Mouse (Mus musculus) ES-Bruce4 (cell line): Measurements from ENCODE around the gene Mef2c. TPM values are rescaled to one million over a fixed set of nuclear protein-coding genes. Genes with fewer than 3 reads are reported as not detected.

Experiments
- H3K27ac ChIP-seq: 2 replicates; pipeline ENCODE4 v1.5.1; 2012; ENCODE audit warnings: low read length, inconsistent platforms; ENCODE audit not compliant: insufficient read depth
- H3K27me3 ChIP-seq: 2 replicates; pipeline ENCODE4 v1.6.1; 2012; ENCODE audit warnings: mild to moderate bottlenecking, low read length, inconsistent platforms; ENCODE audit not compliant: control insufficient read depth, poor library complexity, insufficient read depth, severe bottlenecking
- H3K36me3 ChIP-seq: 2 replicates; pipeline ENCODE4 v1.6.1; 2012; ENCODE audit warnings: inconsistent platforms, mild to moderate bottlenecking, low read length, moderate library complexity; ENCODE audit not compliant: control insufficient read depth, poor library complexity, insufficient read depth, severe bottlenecking
- H3K4me1 ChIP-seq: one replicate; pipeline ENCODE4 v1.8.1; 2011; ENCODE audit warnings: low read length; ENCODE audit not compliant: control insufficient read depth, insufficient read depth
- H3K4me3 ChIP-seq: 2 replicates; pipeline ENCODE4 v1.5.1; 2011; ENCODE audit warnings: low read depth, mild to moderate bottlenecking, low read length
- H3K9ac ChIP-seq: 2 replicates; pipeline ENCODE4 v1.6.1; 2012; ENCODE audit warnings: low read depth, mild to moderate bottlenecking, inconsistent platforms; ENCODE audit not compliant: poor library complexity, severe bottlenecking
- H3K9me3 ChIP-seq: replicated peaks from 2 replicates; pipeline ENCODE4 v1.6.1; 2012; ENCODE audit warnings: mild to moderate bottlenecking, low read length, inconsistent platforms; ENCODE audit not compliant: control insufficient read depth, poor library complexity, insufficient read depth, severe bottlenecking
- CTCF ChIP-seq: IDR thresholded peaks from one replicate; pipeline ENCODE4 v1.8.1; 2011; ENCODE audit warnings: low read depth, low read length
- EP300 ChIP-seq: IDR thresholded peaks from 2 replicates; pipeline ENCODE4 v1.6.1; 2011; ENCODE audit warnings: low read depth, low read length; ENCODE audit not compliant: insufficient read depth
- POLR2A ChIP-seq: IDR thresholded peaks from one replicate; pipeline ENCODE4 v1.8.1; 2011; ENCODE audit warnings: low read length; ENCODE audit not compliant: insufficient read depth
- polyA plus RNA-seq: library from polyadenylated mRNA; stranded (reverse); fragments of >200 nt; gene quantifications from 2 replicates; pipeline ENCODE4 v1.2.4, GENCODE M21; 2011; ENCODE audit warnings: low read depth; ENCODE audit not compliant: missing spikeins, insufficient read depth, insufficient read length

The Mef2c gene
- polyA plus RNA-seq, 1 experiment: not detected

- Histone ChIP-seq H3K27ac (no peak overlapping the region), H3K27me3 (no peaks in the 10 kb centered on the region), H3K36me3 (no peaks in the 10 kb centered on the region), H3K4me1 (no peaks in the 10 kb centered on the region), H3K9me3 (no peaks in the 10 kb centered on the region), H3K4me3 (no peak overlapping the region), H3K9ac (no peak overlapping the region)
- no peak for TF ChIP-seq POLR2A
These were observed 146.1 kb downstream of the Mef2c start for GRCm38 (mm10) chr13:83649795-83650476.

- Histone ChIP-seq H3K4me3 (no peak overlapping the region), H3K27me3 (no peaks in the 10 kb centered on the region), H3K36me3 (no peaks in the 10 kb centered on the region), H3K27ac (no peak overlapping the region), H3K4me1 (no peaks in the 10 kb centered on the region), H3K9me3 (no peaks in the 10 kb centered on the region), H3K9ac (no peak overlapping the region)
- TF ChIP-seq CTCF (no peak), EP300 (no peak)
These were observed 147.0 kb downstream of the Mef2c start for GRCm38 (mm10) chr13:83650807-83651206.

- Histone ChIP-seq H3K9ac (no peak overlapping the region), H3K9me3 (no peaks in the 10 kb centered on the region), H3K36me3 (no peaks in the 10 kb centered on the region), H3K27ac (no peak overlapping the region), H3K4me3 (no peak overlapping the region), H3K27me3 (no peaks in the 10 kb centered on the region), H3K4me1 (no peaks in the 10 kb centered on the region)
- TF ChIP-seq CTCF: no peak
- TF ChIP-seq EP300: no peak
- TF ChIP-seq POLR2A: no peak
These were observed 148.2 kb downstream of the Mef2c start for GRCm38 (mm10) chr13:83651941-83652548.

GRCm38 (mm10) chr13:83652560-83652959 lies 148.7 kb downstream of the Mef2c start:
- H3K9ac ChIP-seq: no peak overlapping the region
- H3K27me3 ChIP-seq: no peaks in the 10 kb centered on the region
- no peaks in the 10 kb centered on the region for H3K4me1 ChIP-seq
- H3K4me3 ChIP-seq: no peak overlapping the region
- H3K27ac ChIP-seq: no peak overlapping the region
- no peaks in the 10 kb centered on the region for H3K9me3 ChIP-seq
- TF ChIP-seq POLR2A (no peak), CTCF (no peak), EP300 (no peak)
- H3K36me3 ChIP-seq: no peaks in the 10 kb centered on the region

GRCm38 (mm10) chr13:83654889-83655769 lies 151.3 kb downstream of the Mef2c start:
- Histone ChIP-seq H3K36me3 (no peaks in the 10 kb centered on the region), H3K27ac (no peak overlapping the region), H3K9me3 (no peaks in the 10 kb centered on the region), H3K9ac (no peak overlapping the region), H3K4me1 (no peaks in the 10 kb centered on the region), H3K4me3 (no peak overlapping the region), H3K27me3 (no peaks in the 10 kb centered on the region)
- no peak for TF ChIP-seq CTCF
- no peak for TF ChIP-seq EP300
- TF ChIP-seq POLR2A: no peak

- no peak overlapping the region for H3K27ac ChIP-seq
- TF ChIP-seq EP300: no peak
- no peak for TF ChIP-seq POLR2A
- TF ChIP-seq CTCF: no peak
- no peaks in the 10 kb centered on the region for H3K36me3 ChIP-seq
- no peaks in the 10 kb centered on the region for H3K4me1 ChIP-seq
- H3K4me3 ChIP-seq: no peak overlapping the region
- no peak overlapping the region for H3K9ac ChIP-seq
- no peaks in the 10 kb centered on the region for H3K27me3 ChIP-seq
- no peaks in the 10 kb centered on the region for H3K9me3 ChIP-seq
These were observed 152.3 kb downstream of the Mef2c start for GRCm38 (mm10) chr13:83656094-83656493.
